Mouse (Mus musculus) NIH3T3 (cell line): ENCODE measurements around the gene Cir1.

ENCODE experiments used
- DNase-seq: peaks from one replicate; pipeline ENCODE4 v3.0.0-alpha.2; 2012; ENCODE audit warnings: low read depth

The Cir1 gene

DNA sequence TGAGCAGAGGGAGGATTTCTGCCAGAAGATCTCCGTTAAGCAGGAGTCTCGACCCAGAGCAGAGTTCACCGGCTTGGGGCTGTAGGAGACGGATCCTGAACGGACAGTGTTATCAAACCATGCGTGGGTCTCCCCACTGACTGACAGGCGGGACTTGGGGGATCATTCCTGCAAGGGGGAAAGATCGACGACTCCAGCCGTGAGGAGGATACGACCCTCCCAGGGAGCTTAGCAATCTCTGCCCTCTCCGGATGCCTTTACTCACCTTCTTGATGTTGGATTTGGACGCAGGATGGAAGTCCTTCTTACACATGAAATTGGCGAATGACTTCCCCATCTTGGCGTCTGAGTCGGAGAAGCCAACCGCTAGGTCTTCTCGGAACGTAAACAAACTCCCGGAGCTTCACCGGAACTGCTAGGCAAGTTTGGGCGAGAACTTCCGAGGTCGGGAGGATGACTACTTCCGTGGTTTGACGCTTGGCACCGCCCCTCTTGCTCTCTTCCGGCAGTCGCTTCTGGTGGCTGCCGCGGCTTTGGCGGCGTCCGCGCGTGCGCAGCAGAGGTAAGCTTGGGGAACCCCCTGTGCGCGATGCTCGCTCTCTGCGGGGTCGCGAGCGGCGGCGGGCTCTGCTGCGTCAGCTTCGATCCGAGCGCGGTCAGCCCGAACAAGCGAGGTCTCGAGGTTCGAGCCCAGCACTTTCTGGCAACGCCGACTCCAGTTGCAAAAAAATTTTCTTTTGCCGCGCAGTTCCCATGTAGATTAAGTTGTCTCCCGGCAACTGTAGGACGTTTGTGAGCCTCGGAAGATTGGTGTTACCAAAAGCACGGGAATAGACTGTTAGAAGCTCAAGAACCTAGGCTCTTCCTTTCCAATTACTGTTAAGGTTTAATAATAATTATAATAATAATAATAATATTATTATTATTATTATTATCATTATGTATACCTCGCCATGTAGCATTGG is at the start of gene Cir1, which contains the start of gene Scrn3:
Gene Cir1 (minus strand): TSS at position 550 of the 965 bp plus-strand sequence.
Gene Scrn3 (plus strand): TSS at position 450 of the 965 bp plus-strand sequence.
- peak; percentile 98 for DNase-seq

DNA sequence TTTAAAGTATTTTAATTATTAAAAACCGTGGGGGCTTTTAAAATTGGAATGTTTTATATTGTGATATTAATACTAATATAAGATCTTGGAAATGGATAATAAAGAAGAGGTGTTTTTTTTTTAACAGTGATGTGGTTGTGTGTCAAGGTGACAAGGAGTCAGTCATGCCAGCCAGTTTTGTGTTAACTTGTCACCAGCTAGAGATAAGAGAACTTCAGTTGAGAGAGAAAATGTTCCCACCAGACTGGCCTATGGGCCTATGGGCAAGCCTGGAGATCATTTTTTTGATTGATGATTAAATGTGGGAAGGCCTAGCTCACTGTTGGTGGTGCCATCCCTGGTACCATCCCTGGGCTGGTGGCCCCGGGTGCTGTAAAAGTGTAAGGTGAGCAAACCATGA is 48.0 kb upstream of the Cir1 start:
- no peak for DNase-seq

DNA sequence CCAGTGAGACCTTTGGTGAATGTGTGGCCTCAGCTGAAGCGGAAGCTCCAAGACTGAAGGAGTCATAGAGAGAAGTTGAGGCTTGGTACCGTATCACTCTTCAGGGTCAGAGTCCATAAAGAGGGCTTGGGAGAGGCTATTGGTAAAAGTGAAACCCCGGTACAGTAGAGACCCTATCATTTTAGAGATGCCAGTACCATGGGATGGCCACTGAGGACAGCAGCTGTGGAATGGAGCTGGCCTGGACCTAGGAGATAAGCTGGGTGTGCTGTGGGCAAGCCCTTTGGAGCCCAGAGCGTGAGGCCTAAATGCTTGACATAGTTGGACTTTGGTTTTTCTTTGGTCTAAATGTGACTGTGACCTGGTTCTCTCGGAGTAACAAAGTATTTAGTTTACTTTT is 47.4 kb upstream of the Cir1 start:
- DNase-seq, result no peak

DNA sequence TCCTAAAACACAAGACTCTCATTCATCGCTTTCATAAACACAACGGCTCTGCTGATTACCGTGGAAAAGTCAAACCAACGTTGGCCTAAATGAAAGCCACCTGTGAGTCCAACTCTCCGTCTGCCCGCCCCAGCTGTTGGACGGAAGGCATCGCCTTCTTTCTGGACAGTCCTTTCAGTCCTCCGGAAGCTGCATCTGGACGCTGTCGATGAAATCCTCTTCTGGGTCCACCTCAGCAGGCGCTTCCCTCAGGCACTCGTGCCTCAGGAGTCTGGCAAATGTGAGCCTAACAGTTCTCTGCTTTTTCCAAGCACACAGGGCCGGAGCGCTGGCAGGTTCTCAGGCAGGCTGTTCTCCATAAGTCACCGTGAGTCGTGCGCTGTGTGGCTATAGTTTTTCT is 44.5 kb upstream of the Cir1 start:
- no peak for DNase-seq

DNA sequence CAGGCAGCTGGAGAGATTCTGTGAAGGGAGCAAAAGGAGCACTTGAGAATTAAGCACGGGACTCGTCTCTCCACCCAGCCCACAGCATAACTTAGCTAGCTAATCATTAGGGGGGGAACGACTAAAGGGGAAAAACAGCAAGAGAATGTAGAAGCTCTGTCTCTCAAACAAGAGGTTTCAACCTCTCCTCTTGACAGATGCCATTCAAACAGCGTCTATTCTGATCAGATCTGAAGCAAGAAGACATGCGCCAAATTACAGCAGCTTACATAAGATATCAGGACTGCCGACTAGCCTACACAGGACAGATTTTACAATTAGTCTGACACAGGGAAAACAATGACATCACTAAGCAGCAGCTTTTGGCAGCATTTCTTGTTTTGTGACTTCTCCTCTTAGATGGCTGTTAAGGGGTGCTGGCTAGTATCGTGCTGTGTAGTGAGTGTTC is 39.5 kb upstream of the Cir1 start:
- no peak for DNase-seq

DNA sequence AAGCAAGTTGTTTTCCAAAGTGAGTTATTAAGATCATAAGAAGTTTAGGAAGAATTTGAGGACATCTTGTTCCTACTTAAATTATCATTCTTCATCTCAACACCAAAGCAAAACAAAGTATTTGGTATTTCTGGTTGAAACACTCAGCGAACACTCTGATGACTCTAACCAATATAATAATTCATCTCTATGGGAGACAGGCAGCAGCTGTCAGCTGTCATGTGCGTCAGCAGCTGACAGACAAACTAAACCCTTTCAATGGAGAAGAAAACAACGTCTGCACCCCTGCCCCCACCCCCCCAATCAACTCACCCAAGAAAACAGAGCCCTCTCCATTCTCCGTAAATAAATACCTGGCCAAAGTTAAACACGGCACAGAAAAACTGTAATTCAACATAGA is 39.0 kb upstream of the Cir1 start:
- DNase-seq, result no peak

DNA sequence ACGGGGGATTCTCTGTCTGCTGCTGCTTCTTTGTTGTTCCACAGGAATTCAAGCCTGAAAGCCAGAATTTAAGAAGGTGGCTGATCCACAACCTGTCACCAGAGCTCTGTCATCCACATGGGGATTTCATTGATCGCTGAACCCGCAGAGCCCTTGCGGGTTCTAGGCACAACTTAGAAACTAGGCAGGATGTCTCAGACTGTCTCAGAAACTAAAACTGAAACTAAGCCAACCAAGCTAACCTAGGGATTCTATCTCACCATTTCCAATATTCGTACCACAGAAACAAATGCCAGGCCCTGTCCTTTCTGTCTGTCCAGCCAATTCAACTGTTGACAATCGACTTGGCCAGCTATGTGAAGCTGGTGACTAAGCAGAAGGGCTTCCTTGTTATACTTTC is 35.7 kb upstream of the Cir1 start:
- DNase-seq, result no peak

DNA sequence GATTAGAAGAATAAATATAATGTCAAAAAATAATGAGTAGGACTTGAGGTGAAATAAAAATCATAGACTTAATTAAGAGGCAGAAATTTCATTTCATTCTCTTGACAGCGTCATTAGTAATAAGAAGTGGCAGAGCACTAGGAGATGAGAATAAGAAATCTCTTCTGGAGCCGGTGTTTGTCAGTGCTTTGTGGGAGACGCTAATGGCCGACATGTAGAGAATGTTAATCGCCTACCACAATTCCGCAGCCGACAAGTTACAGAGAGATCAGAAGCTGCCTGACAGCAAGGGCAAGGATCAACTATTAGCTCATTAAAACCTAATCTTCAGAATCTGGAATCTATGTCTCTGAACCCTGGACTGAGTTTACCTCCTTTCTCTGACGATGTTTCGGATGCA is 35.3 kb upstream of the Cir1 start:
- no peak for DNase-seq

DNA sequence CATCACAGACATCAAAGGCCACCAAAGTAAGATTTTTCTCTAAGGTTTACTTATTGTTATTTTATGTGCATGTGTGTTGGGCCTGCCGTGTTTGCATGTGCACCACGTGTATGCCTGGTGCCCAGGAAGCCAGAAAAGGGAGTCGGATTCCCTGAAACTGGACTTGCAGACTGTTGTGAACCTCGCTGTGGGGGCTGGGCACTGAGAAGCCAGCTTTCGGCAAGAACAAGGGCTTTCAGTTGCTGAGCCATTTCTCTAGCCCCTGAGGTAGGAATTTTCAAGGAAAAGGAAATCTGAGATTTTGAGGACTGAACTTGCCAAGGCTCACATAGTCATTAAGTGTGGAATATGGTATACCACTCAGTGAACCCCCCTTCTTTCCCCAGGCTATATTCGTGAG is 34.6 kb upstream of the Cir1 start:
- DNase-seq, result no peak

DNA sequence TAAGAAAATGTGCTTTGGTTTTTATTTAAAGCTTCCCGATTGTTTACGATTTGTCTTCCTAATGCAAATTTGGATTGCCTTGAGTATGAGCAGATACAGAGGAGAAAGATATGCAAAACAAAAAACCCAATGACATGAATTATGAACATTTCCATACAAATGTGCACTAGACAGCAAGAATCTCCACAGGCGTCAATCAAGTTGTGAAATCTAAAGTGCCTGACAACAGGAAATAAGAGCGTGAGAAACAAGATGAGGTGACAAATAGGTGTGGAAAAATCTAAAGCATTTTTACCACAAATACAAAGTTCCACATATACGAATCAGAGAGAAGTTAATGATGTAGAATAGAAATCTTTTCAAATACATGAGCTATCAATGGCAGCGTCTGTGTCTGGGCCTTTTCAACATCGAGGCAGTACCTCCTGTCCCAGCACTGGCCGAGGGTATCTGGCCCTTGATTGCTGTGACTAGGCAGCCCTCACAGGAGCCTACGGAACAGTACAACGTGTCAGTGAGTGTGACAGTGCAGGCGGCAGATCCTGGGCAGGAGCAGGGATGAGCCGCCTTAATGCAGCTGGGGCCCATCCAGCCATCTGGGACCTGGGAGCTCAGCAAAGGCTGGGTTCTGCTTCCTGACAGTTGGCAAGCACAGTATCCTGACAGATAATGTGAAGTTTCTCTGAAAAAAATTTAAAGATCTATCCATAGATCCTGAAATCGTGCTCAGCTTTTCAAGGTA is 34.0 kb upstream of the Cir1 start:
- no peak for DNase-seq

DNA sequence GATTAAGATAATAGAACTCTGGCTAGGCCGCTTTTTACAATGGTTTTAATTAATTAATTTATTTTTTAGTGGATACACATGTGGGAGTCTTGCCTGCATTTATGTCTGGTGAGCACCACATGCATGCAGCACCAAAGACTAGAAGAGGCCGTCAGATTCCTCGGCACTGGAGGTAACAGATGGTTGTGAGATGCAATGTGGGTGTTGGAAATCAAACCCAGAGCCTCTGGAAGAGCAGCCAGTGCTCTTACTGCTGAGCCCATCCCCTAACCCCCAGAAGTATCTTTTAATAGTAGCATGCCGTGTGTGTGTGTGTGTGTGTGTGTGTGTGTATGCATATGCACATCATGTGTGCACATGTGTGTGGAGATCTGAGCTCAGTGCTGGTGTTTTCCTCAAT is 32.7 kb upstream of the Cir1 start:
- DNase-seq, result no peak

DNA sequence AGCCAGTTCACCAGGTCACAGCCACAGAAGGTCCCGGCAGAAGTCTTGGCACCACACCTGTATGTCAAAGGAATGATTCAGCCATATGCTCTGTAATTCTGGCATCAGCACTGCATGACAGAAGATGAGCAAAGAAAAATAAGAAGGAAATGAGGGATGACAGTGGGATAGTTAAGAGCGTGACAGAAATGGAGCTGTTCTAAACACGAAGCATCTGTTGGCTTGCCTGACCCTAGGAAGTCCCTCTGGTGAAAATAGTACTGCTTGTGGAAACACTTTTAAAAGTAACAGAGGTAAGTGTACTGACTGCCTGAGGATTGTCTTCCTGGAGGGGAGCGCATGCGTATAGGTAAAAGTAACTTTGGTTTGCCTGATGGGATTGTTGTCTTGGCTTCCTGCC is 31.2 kb upstream of the Cir1 start:
- no peak for DNase-seq

DNA sequence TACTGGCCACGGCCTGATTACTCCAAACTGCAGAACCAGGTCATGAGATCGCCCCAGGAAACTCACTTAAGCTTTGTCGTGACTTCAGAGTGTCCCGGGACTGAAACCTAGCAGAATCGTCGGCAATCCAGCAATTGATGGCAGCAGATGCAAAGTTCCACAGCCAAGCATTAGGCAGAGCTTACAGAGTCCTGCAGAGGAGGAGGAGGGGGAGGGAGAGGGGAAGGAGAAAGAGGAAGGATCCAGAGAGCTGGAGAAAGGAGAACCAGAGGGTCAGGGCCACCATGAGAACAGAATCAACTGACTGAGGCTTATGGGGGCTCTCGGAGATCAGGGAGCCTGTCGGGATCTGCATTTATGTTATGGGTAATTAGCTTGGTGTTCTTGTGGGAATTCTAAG is 25.9 kb upstream of the Cir1 start:
- no peak for DNase-seq

DNA sequence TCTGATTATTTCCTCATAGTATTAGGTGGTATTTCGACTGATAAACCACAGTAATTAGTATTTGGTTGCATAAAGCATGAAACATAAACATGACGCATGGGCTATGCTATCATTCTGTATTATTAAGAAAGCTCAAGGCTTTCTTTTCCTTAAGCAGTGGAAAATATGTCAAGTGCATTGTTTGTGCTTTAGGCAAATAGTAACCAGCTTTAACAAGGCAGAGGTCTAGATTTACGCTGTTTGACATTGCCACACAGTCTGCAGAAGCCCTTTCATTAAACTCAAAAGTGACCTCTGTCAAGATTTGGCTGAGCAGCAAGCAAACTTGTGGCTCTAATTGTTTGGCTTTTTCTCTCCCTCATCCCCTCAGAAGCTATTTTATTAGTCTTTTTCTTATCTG is 23.4 kb upstream of the Cir1 start:
- no peak for DNase-seq

DNA sequence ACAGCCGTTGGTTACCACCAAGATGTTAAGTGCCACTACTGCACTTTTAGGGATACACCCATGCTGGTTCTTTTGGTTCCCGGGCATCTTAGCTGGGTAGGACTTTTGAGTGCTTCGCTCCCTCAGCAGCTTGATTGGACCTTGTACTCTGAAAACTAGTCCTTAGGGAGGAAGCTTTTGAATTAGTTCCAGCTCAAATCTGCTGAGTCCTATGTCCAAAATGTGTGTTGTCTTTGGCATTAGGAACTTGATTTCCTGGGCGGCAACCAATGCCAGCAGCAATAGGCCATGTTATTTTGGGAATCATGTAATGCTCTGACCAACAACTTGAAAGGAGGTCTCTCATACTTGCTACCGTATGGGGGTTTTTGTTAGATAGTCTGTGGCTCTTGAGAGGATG is 13.4 kb upstream of the Cir1 start:
- peak; percentile 51 for DNase-seq

DNA sequence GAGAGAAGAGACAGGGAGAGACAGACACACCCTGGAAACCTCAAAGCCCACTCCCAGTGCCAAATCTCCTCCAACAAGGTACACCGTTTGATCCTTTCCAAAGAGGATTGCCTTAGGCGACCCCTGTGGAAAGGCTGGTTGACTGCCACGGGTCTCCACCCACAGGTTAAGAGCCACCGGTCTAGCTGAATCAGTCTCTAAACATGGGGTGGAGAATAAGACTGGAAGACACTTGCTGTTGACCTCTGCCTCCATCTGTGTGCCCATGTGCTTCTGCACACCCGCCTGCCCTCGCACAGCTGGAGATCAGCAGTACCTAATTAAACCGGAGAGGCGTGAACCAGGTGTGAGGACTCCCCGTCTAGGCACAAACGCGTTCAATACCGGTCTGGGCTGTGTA is 10.5 kb upstream of the Cir1 start:
- DNase-seq, result no peak

DNA sequence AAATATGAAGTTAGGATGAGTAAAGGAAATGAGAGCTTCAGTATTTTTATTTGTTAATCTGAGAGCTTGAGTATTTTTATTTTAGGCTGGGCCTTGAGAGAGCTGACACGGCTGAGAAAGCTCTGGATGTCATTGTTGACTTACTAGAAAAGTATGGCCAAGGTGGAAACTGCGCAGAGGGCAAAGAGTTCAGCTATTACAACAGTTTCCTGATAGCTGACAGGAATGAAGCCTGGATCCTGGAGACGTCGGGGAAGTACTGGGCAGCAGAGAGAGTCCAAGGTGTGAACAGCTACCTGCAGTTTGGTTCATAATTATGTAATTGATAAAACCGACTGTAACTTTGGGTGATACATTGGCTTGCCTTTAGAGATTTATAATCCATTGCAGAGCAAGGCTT is 6.7 kb upstream of the Cir1 start:
- DNase-seq, result no peak

DNA sequence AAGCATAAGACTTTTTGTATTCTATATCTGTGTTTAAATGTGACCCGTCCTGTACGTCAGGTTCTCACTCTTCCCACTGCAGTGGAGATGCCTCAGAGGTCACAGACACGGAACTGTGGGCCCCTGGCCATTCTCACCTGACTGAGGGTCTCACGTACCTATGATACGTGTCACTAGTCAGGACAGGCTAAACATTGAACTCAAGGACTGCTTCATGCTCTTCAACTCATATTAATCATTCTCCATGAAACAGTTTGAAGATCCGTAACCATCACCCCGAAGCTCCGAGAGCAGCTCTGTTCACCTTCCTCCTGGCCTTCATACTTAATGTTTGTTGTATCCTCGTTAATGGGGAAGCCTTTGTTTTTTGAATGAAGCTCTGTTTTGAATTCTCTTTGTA is 4.9 kb upstream of the Cir1 start:
- no peak for DNase-seq

DNA sequence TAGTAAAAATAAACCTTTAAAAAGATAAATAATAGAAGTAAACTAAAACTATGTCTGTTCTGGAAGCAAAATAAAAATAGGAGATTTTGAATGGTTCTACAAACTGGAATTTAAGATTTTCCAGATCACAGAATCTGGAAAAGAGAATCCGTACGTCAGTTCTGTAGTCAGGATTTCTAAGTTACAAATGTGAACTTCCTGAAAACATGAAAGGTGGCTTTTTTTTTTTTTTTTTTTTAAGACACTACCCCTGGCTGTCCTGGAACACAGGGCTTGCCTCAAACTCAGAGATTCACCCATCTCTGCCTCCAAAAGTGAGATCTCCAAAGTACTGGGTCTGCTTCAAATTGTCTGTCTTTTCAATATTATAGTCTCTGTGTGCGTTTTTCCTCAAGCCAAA is 1.8 kb upstream of the Cir1 start:
- DNase-seq, result no peak

DNA sequence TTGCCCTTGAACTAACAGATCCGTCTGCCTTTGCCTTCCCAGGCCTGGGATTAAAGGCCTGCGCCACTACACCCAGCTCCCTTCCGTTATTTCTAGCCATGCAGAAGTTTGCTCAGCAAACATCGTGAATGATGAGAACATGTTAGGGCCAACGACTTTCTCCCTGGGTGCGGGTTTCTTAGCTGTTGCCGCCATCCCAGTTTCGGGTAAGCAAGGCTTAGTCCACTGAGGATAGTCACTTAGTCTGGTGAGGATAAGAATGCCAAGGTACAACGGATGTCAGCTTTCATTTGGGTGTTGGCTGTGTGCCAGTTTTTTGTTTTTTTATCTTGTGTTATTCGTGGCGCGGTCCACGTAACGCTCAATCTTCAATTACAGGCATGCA is 608 bp upstream of the Cir1 start:
- DNase-seq, result peak; percentile 56

DNA sequence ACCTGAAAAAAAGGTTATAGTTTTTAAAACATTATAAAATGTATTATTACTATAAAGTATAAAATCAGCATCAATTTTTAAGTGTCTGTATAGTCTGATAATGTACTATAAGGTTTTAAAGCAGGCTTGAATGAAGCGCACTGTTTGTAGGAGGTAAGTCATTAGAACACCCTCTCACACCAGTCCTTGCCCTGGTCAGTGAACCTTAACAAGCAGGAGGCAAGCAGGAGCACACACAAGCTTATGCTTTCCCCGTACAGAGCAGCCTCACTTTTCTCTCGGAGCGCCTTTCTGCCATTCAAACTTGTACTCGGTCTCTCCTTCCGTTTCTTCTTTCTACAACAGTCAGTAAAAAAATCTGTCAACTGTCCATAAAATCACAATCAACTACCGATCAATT is 6.5 kb downstream of the Cir1 start:
- no peak for DNase-seq

DNA sequence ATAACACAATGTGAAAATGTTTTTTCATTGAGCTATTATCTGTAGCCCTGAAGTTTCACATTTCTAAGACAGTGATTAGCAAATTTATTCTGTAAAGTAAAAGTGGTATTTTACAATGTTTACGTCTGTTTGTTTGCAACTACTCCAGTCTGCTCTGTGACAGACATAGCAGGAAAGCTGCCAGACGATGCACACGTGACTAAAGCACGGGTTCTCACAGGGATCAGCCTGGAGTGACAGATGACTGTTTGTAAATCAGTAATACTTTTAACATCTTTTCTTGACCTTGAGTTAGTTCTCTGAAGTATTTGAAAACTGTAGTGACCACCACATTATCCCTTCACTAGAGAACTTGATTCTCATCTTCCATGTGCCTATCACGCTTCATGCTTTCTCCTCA is 8.0 kb downstream of the Cir1 start:
- DNase-seq, result no peak

DNA sequence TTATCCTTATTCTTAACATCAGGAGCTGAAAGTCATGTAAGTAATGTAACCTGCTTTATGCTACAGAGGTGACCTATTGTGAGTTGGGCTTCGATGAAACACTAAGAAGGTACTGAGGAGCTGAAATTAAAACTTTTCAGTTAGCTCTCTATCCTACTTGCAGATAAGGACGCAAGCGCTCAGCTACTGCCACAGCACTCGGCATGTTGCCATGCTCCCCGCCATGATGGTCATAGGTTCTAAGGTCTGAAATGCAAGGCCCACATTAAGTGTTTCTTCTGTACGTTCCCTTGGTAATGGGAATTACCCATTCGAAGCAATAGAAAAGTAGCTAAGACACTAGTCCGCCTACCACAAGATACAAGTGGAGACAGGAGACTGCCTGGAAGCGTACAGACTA is 9.8 kb downstream of the Cir1 start:
- DNase-seq, result no peak
